Mouse (Mus musculus): ENCODE measurements at regions not wholly inside any gene's neighbourhood (a gene's known extent, or its start where the extent isn't known, plus 50 kb on each side); places are given as distances from the start of the nearest gene placed in this dataset.
A peak's percentile ranks its signal among the peaks of the same experiment; 100 is the strongest.

- no peak overlapping the region for H3K4me3 ChIP-seq (ENCODE audit: low read depth, low read length)
- no peak overlapping the region for H3K9ac ChIP-seq (ENCODE audit: low read depth, low read length)
- no peak for ATAC-seq (replicated peaks; ENCODE audit: insufficient number of reproducible peaks, low FRiP score, low TSS enrichment)
- no peak overlapping the region for H3K4me2 ChIP-seq
- 66% methylated on average over 5 of the region's 5 CpGs for WGBS (ENCODE audit: insufficient replicate concordance)
- no peaks in the 10 kb centered on the region for H3K36me3 ChIP-seq (ENCODE audit: control insufficient read depth, insufficient read depth, low read length)
- no peaks in the 10 kb centered on the region for H3K9me3 ChIP-seq (replicated peaks; ENCODE audit: control insufficient read depth, low read length)
- no peaks in the 10 kb centered on the region for H3K4me1 ChIP-seq (ENCODE audit: control insufficient read depth, insufficient read depth, low read length)
- no peaks in the 10 kb centered on the region for H3K27me3 ChIP-seq (ENCODE audit: control insufficient read depth, insufficient read depth, low read length)
- no peak overlapping the region for H3K27ac ChIP-seq (ENCODE audit: low read depth, low read length)
These were observed 381.8 kb upstream of the B3galt2 start for GRCm38 (mm10) chr1:143258470-143259215.

- Histone ChIP-seq H3K4me2 (no peak overlapping the region), H3K9ac (ENCODE audit: low read depth, low read length) (no peak overlapping the region), H3K4me1 (ENCODE audit: control insufficient read depth, insufficient read depth, low read length) (no peaks in the 10 kb centered on the region), H3K27ac (ENCODE audit: low read depth, low read length) (no peak overlapping the region), H3K9me3 (replicated peaks; ENCODE audit: control insufficient read depth, low read length) (no peaks in the 10 kb centered on the region), H3K27me3 (ENCODE audit: control insufficient read depth, insufficient read depth, low read length) (no peaks in the 10 kb centered on the region), H3K36me3 (ENCODE audit: control insufficient read depth, insufficient read depth, low read length) (no peaks in the 10 kb centered on the region), H3K4me3 (ENCODE audit: low read depth, low read length) (no peak overlapping the region)
- 73% methylated on average over 11 of the region's 11 CpGs for WGBS (ENCODE audit: insufficient replicate concordance)
- ATAC-seq (replicated peaks; ENCODE audit: insufficient number of reproducible peaks, low FRiP score, low TSS enrichment), result peak; percentile 39; the same call in 1 of the 2 replicates
These were observed 377.0 kb upstream of the B3galt2 start for GRCm38 (mm10) chr1:143263263-143264038.

- no peak for ATAC-seq (replicated peaks; ENCODE audit: insufficient number of reproducible peaks, low FRiP score, low TSS enrichment)
- Histone ChIP-seq H3K4me1 (ENCODE audit: control insufficient read depth, insufficient read depth, low read length) (no peaks in the 10 kb centered on the region), H3K4me2 (no peak overlapping the region), H3K27me3 (ENCODE audit: control insufficient read depth, insufficient read depth, low read length) (no peaks in the 10 kb centered on the region), H3K9ac (ENCODE audit: low read depth, low read length) (no peak overlapping the region), H3K9me3 (replicated peaks; ENCODE audit: control insufficient read depth, low read length) (no peaks in the 10 kb centered on the region), H3K27ac (ENCODE audit: low read depth, low read length) (no peak overlapping the region), H3K36me3 (ENCODE audit: control insufficient read depth, insufficient read depth, low read length) (no peaks in the 10 kb centered on the region), H3K4me3 (ENCODE audit: low read depth, low read length) (no peak overlapping the region)
- 75% methylated on average over 4 of the region's 4 CpGs for WGBS (ENCODE audit: insufficient replicate concordance)
These were observed 375.2 kb upstream of the B3galt2 start for GRCm38 (mm10) chr1:143265216-143265615.

- no peaks in the 10 kb centered on the region for H3K9me3 ChIP-seq (replicated peaks; ENCODE audit: control insufficient read depth, low read length)
- WGBS (ENCODE audit: insufficient replicate concordance), result 81% methylated on average over 3 of the region's 3 CpGs
- no peak overlapping the region for H3K4me3 ChIP-seq (ENCODE audit: low read depth, low read length)
These were observed 354.0 kb upstream of the B3galt2 start for GRCm38 (mm10) chr1:143286274-143286967.

GRCm38 (mm10) chr1:143287448-143287847 lies 353.0 kb upstream of the B3galt2 start:
- H3K36me3 ChIP-seq (ENCODE audit: control insufficient read depth, insufficient read depth, low read length), result no peaks in the 10 kb centered on the region
- no peak overlapping the region for H3K9ac ChIP-seq (ENCODE audit: low read depth, low read length)
- 79% methylated on average over 2 of the region's 2 CpGs for WGBS (ENCODE audit: insufficient replicate concordance)
- no peaks in the 10 kb centered on the region for H3K4me1 ChIP-seq (ENCODE audit: control insufficient read depth, insufficient read depth, low read length)
- H3K4me3 ChIP-seq (ENCODE audit: low read depth, low read length), result no peak overlapping the region
- H3K4me2 ChIP-seq, result no peak overlapping the region
- H3K9me3 ChIP-seq (replicated peaks; ENCODE audit: control insufficient read depth, low read length), result no peaks in the 10 kb centered on the region
- no peaks in the 10 kb centered on the region for H3K27me3 ChIP-seq (ENCODE audit: control insufficient read depth, insufficient read depth, low read length)
- no peak for ATAC-seq (replicated peaks; ENCODE audit: insufficient number of reproducible peaks, low FRiP score, low TSS enrichment)
- H3K27ac ChIP-seq (ENCODE audit: low read depth, low read length), result no peak overlapping the region

More at GRCm38 (mm10) chr1:143286274-143286967, 354.0 kb upstream of the B3galt2 start:
- ATAC-seq (replicated peaks; ENCODE audit: insufficient number of reproducible peaks, low FRiP score, low TSS enrichment), result no peak
- Histone ChIP-seq H3K36me3 (ENCODE audit: control insufficient read depth, insufficient read depth, low read length) (no peaks in the 10 kb centered on the region), H3K9ac (ENCODE audit: low read depth, low read length) (no peak overlapping the region), H3K27ac (ENCODE audit: low read depth, low read length) (no peak overlapping the region), H3K4me2 (no peak overlapping the region), H3K27me3 (ENCODE audit: control insufficient read depth, insufficient read depth, low read length) (no peaks in the 10 kb centered on the region), H3K4me1 (ENCODE audit: control insufficient read depth, insufficient read depth, low read length) (no peaks in the 10 kb centered on the region)

GRCm38 (mm10) chr1:143296555-143296954 lies 343.9 kb upstream of the B3galt2 start:
- ATAC-seq (replicated peaks; ENCODE audit: insufficient number of reproducible peaks, low FRiP score, low TSS enrichment), result no peak
- Histone ChIP-seq H3K27ac (ENCODE audit: low read depth, low read length) (no peak overlapping the region), H3K9ac (ENCODE audit: low read depth, low read length) (no peak overlapping the region), H3K36me3 (ENCODE audit: control insufficient read depth, insufficient read depth, low read length) (no peaks in the 10 kb centered on the region), H3K4me1 (ENCODE audit: control insufficient read depth, insufficient read depth, low read length) (no peaks in the 10 kb centered on the region), H3K4me3 (ENCODE audit: low read depth, low read length) (no peak overlapping the region), H3K4me2 (no peak overlapping the region), H3K27me3 (ENCODE audit: control insufficient read depth, insufficient read depth, low read length) (no peaks in the 10 kb centered on the region), H3K9me3 (replicated peaks; ENCODE audit: control insufficient read depth, low read length) (no peaks in the 10 kb centered on the region)
- WGBS (ENCODE audit: insufficient replicate concordance), result 61% methylated on average over 5 of the region's 5 CpGs

- 62% methylated on average over 3 of the region's 3 CpGs for WGBS (ENCODE audit: insufficient replicate concordance)
- H3K4me1 ChIP-seq (ENCODE audit: control insufficient read depth, insufficient read depth, low read length), result no peaks in the 10 kb centered on the region
- no peaks in the 10 kb centered on the region for H3K9me3 ChIP-seq (replicated peaks; ENCODE audit: control insufficient read depth, low read length)
- no peaks in the 10 kb centered on the region for H3K36me3 ChIP-seq (ENCODE audit: control insufficient read depth, insufficient read depth, low read length)
- no peak overlapping the region for H3K4me2 ChIP-seq
- no peaks in the 10 kb centered on the region for H3K27me3 ChIP-seq (ENCODE audit: control insufficient read depth, insufficient read depth, low read length)
- H3K9ac ChIP-seq (ENCODE audit: low read depth, low read length), result no peak overlapping the region
- H3K4me3 ChIP-seq (ENCODE audit: low read depth, low read length), result no peak overlapping the region
- H3K27ac ChIP-seq (ENCODE audit: low read depth, low read length), result no peak overlapping the region
- ATAC-seq (replicated peaks; ENCODE audit: insufficient number of reproducible peaks, low FRiP score, low TSS enrichment), result no peak
These were observed 333.1 kb upstream of the B3galt2 start for GRCm38 (mm10) chr1:143307379-143307778.

DNA sequence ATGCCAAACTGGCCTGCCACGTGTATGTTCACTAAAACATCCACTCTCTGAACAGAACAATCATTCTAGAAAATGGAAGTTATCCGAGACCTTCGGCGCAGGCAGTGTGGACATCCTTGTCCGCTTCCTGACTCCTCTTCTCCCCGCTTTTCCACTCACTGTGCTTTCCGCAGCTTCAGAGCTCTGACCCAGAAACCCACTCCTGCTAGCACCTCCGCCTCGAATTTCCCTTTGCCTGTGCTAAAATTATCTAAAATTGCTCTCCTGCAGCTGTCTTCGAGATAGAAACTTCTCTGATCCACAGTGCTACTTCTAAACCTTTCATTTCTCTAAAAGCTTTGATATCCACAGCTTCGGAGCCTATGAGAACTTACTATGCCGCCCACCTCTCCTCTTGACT lies 322.1 kb upstream of the B3galt2 start:
- H3K4me1 ChIP-seq (ENCODE audit: control insufficient read depth, insufficient read depth, low read length), result no peaks in the 10 kb centered on the region
- no peaks in the 10 kb centered on the region for H3K27me3 ChIP-seq (ENCODE audit: control insufficient read depth, insufficient read depth, low read length)
- 83% methylated on average over 12 of the region's 12 CpGs for WGBS (ENCODE audit: insufficient replicate concordance)
- no peak overlapping the region for H3K4me2 ChIP-seq
- no peak overlapping the region for H3K9ac ChIP-seq (ENCODE audit: low read depth, low read length)
- no peaks in the 10 kb centered on the region for H3K36me3 ChIP-seq (ENCODE audit: control insufficient read depth, insufficient read depth, low read length)
- H3K9me3 ChIP-seq (replicated peaks; ENCODE audit: control insufficient read depth, low read length), result no peaks in the 10 kb centered on the region
- no peak overlapping the region for H3K27ac ChIP-seq (ENCODE audit: low read depth, low read length)
- ATAC-seq (replicated peaks; ENCODE audit: insufficient number of reproducible peaks, low FRiP score, low TSS enrichment), result no peak
- H3K4me3 ChIP-seq (ENCODE audit: low read depth, low read length), result no peak overlapping the region

All from heart, embryonic 11.5 days (tissue).